Mouse (Mus musculus): ENCODE measurements around the gene Bloc1s3.
A peak's percentile ranks its signal among the peaks of the same experiment; 100 is the strongest.
"Not testable (repeated sequence)": the region's sequence is repeated elsewhere in the genome, so short reads cannot be mapped to it uniquely, and the experiment has no call there.

Gene Bloc1s3

DNA sequence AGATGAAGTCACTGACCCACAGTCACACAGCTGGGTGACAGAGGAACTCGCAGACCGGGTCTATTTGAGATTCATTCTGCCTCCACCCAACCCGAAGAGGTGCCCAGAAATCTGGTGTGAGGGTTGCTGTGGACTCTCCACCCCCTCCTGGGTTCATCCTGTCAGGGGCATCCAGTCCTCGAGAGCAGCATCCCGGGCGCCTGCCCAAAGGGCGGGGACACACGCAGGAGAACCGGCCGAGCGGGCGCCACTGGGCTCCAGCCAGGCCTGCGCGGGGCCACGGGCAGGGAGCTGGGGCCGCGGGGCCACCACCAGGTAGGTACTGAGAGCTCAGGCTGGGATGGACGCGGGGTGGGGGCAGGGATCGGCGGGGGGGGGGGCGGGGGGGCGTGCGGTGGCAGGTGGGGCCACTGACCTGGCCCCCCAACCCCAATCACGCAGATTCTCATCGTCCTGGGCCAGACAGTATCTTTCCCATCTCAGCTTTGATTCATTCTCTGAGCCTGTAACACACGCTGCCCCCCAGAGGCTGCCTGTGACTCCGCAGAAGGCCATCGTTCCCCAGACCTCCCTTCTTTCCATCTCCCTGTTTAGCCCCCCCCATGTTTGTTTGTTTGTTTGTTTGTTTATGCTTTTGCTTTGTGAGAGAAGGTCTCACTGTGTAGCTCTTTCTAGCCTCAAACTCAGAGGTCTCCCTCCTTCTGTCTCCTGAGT, 9.6 kb upstream of the Bloc1s3 start, which contains the start of gene Nkpd1:
Gene Nkpd1, plus strand, starts transcription at position 187 of the 714 bp plus-strand sequence.
- no peak for DNase-seq (ENCODE audit: low spot score in 2 of 2)

GRCm38 (mm10) chr7:19512353-19512752, 4.2 kb upstream of the Bloc1s3 start:
- no peak for DNase-seq (ENCODE audit: low spot score in 2 of 2)

GRCm38 (mm10) chr7:19511934-19512333, 3.8 kb upstream of the Bloc1s3 start:
- not testable (repeated sequence) for DNase-seq (ENCODE audit: low spot score in 2 of 2)

- DNase-seq (ENCODE audit: low spot score in 2 of 2) = no peak
Measured at GRCm38 (mm10) chr7:19509786-19510185, 1.6 kb upstream of the Bloc1s3 start.

GRCm38 (mm10) chr7:19508924-19509568, 879 bp upstream of the Bloc1s3 start:
- DNase-seq (ENCODE audit: low spot score in 2 of 2) = no peak

DNA sequence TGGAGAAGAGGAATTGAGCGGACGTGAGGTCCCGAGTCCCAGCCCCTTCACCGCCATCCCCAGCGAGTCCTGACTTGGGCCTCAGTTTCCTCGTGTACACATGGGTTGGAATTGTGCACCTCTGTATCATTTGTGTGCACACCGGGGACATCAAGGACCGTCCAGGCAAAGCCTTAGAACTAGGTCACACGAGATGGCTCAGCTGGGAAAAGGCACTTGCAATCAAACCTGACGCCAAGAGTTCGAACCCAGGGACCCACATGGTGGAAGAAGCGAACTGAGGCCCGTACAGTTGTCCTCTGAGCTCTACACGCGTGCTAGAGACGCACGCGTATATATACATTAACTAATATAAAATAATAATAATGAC, 570 bp downstream of the Bloc1s3 start:
- DNase-seq (ENCODE audit: low spot score in 2 of 2) = no peak

GRCm38 (mm10) chr7:19506969-19507611, 1.1 kb downstream of the Bloc1s3 start:
- peak in 1 of 2 experiments; percentile 70 for DNase-seq (ENCODE audit: low spot score in 2 of 2)

- no peak for DNase-seq (ENCODE audit: low spot score in 2 of 2)
Measured at GRCm38 (mm10) chr7:19506326-19506725, 1.8 kb downstream of the Bloc1s3 start.

DNA sequence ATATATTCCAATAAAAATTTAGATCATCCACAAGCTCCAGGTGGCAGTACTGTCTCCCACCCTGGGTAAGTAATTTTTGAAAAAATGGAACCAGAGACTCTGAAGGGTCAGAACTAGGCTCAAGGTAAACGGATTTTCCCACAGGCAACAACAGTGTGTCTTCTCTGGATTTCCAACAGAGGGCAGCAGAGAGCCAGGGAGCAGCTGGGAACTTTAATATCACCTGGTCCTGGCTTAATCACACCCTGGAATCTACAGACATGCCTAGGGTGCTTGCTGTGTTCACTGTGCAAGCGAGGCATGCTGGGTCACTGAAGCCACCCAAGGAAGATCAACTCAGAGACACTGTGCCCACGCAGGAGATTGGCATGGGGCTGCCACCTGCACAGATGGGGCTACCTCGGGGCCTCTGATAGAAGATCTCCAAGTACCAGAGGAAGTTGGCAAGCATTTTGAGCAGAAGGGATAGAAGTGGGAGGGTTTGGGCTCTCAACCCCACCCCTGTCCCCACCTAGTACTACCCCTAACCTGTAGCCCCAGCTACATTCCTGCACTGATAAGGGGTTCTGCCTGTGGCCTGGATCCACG, 4.6 kb downstream of the Bloc1s3 start:
- DNase-seq (ENCODE audit: low spot score in 2 of 2) = no peak

- DNase-seq (ENCODE audit: low spot score in 2 of 2) = no peak
Measured at GRCm38 (mm10) chr7:19501658-19502057, 6.5 kb downstream of the Bloc1s3 start.

DNA sequence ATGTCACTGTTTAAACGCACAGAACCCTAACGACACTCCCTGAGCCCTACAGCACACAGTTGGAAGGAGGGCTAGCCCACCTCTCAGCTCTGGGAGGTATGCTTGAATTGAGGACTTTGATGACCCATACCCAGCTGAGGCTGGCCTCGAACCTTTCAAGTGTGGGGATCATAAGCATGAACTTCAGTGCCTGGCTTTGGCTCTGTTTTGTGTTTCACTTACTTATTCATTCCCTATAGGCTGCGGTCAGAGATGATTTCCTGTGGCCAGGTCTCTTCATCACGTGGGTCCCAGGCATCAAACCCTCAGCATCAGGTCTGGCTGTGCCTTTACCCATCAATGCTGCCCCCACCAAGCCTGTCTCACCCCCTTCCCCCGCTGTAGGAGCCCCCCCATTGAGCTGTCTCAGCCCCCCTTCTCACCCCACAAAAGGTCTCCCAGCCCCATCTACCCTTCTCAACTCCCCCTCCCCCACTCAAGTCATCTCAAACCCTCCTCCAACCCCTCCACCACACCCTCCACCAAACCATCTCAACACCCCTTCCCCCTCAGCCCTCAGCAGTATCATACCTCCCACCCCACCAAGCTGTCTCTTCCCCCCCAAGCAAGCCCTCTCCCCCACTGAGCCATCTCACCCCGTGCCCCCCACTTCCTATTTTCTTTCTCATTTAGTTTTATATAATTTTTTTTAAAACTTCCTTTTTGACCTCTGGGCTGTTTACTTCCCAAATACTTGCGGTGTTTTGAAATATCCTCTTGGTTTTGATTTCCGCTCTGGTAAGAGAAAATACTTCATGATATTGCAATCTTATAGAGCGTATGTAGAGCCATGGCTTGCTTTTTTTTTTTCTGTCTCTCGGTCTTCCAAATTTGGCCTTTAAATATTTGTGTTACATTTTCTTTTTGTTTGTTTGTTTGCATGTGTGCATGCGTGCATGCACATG, 7.5 kb downstream of the Bloc1s3 start:
- no peak for DNase-seq (ENCODE audit: low spot score in 2 of 2)

- DNase-seq (ENCODE audit: low spot score in 2 of 2) = no peak
Measured at GRCm38 (mm10) chr7:19498326-19498725, 9.8 kb downstream of the Bloc1s3 start.

GRCm38 (mm10) chr7:19496214-19496555, 12.0 kb downstream of the Bloc1s3 start:
- DNase-seq (ENCODE audit: low spot score in 2 of 2) = no peak

- no peak for DNase-seq (ENCODE audit: low spot score in 2 of 2)
Measured at GRCm38 (mm10) chr7:19495521-19496213, 12.5 kb downstream of the Bloc1s3 start.

GRCm38 (mm10) chr7:19494751-19495474, 13.3 kb downstream of the Bloc1s3 start:
- DNase-seq (ENCODE audit: low spot score in 2 of 2) = no peak

- DNase-seq (ENCODE audit: low spot score in 2 of 2) = no peak
Measured at GRCm38 (mm10) chr7:19491731-19492130, 16.4 kb downstream of the Bloc1s3 start.

DNA sequence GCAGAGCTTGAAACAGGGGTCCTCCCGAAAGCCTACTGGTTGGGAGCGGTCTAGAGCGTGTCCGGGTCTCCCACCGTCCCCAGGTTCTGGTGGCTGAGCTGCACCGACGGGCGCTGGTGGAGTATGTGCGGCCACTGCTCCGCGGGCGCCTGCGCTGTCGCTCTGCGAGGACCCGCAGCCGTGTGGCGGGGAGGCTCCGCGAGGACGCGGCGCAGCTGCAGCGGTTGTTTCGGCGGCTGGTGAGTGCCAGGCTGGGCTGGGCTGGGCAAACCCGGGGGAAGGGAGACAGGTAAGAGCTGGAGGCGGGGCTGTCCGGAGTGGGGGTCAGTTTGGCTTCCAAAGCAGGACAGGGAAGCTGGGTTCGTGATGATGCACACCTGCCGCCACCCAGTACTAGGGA, 18.6 kb downstream of the Bloc1s3 start:
- DNase-seq (ENCODE audit: low spot score in 2 of 2) = no peak

DNA sequence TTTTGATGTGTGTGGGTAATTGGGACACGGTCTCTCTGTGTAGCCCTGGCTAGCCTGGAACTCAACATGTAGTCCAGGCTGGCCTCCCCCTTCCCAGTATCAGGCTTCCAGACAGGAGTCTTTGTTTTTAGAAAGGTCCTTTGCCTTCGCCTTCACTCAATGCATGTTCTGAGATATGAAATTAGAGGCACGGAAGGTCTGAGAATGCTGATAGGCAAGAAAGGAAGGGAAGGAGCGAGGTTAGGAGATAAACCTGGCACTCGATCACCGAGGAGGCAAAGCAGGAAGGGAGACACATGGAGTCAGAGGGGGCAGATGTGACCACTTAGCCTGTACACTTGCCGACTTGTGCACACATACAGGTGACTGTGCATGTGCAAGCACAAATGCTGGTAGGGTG, 21.6 kb downstream of the Bloc1s3 start:
- no peak for DNase-seq (ENCODE audit: low spot score in 2 of 2)

- no peak for DNase-seq (ENCODE audit: low spot score in 2 of 2)
Measured at GRCm38 (mm10) chr7:19485488-19485887, 22.7 kb downstream of the Bloc1s3 start.

- DNase-seq (ENCODE audit: low spot score in 2 of 2) = no peak
Measured at GRCm38 (mm10) chr7:19483281-19483680, 24.9 kb downstream of the Bloc1s3 start.

Measured in frontal cortex, postnatal 10 days (tissue).